Mouse (Mus musculus) gastrocnemius, adult 2 months (tissue): Measurements from ENCODE around the gene Hsd3b2. TPM values are rescaled to one million over a fixed set of nuclear protein-coding genes. Genes with fewer than 3 reads are reported as not detected.
"Not testable (repeated sequence)": the region's sequence is repeated elsewhere in the genome, so short reads cannot be mapped to it uniquely, and the experiment has no call there.

Experiments used
- DNase-seq: peaks from one replicate; pipeline ENCODE4 v3.0.0; 2022
- H3K27ac ChIP-seq: fragments of 200-600 bp; 2 replicates; pipeline ENCODE4 v1.8.1; 2022; ENCODE audit warnings: mild to moderate bottlenecking
- H3K4me3 ChIP-seq: fragments of 200-600 bp; 2 replicates; pipeline ENCODE4 v1.8.1; 2022; ENCODE audit warnings: mild to moderate bottlenecking, moderate library complexity
- CTCF ChIP-seq: fragments of 200-600 bp; IDR thresholded peaks from 2 replicates; pipeline ENCODE4 v1.8.1; 2022; ENCODE audit warnings: antibody characterized with exemption, mild to moderate bottlenecking, moderate library complexity
- intact Hi-C: fragments of 180-260 bp; cut with DNase I; formaldehyde crosslinking; loops from one replicate; pipeline ENCODE4 v1.15.1; 2025
- long read RNA-seq, 2 experiments: library from polyadenylated mRNA; stranded (forward); transcript quantifications; one replicate each; pipeline ENCODE4 v2.0.0; 2021
- total RNA-seq, 2 experiments: library from RNA; stranded (reverse); gene quantifications; 2 replicates each; pipeline ENCODE4 v1.2.3; 2021

The Hsd3b2 gene
- not detected for total RNA-seq
- long read RNA-seq, experiment 1, result 0 reads
- long read RNA-seq, experiment 2, result 0 reads

- intact Hi-C loops, result loop anchor here (2.0 kb wide), 1 partner anchor 36 kb away; no protein-coding TSS in a partner anchor
- TF ChIP-seq CTCF, result no peak
- Histone ChIP-seq H3K27ac (no peak within 1 kb of the TSS), H3K4me3 (no peak within 1 kb of the TSS)
- DNase-seq, result no peak
Observed at GRCm38 (mm10) chr3:98724376-98724775, at the start of gene Hsd3b2. Gene Hsd3b2, minus strand, starts transcription at chr3:98724543.

DNA sequence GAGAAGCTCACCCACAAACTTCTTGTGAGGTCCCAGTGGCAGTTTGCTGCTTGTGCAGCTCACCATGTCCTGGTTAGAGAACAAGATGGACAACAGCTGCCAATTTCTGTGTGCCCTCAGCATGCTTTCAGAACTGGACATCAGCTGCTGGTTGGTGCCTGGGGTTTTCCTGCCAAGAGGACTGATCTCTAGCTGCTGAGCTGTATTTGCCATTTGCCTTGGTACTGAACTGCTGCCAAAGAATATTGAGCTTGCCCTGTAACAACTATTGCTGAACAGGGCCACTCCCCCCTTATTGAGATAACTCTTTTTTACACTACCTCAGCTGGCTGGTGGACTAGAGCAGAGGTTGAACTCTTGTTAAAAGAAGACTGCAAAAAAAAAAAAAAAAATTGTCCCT lies 39.8 kb upstream of the Hsd3b2 start:
- no peak for TF ChIP-seq CTCF
- Histone ChIP-seq H3K4me3 (no peak overlapping the region), H3K27ac (no peak overlapping the region)
- intact Hi-C loops, result no loop called here
- DNase-seq, result no peak

- Histone ChIP-seq H3K27ac (no peak overlapping the region), H3K4me3 (no peak overlapping the region)
- no peak for TF ChIP-seq CTCF
- DNase-seq, result no peak
- intact Hi-C loops, result no loop called here
Observed at GRCm38 (mm10) chr3:98756836-98757235, 32.5 kb upstream of the Hsd3b2 start.

GRCm38 (mm10) chr3:98752171-98752570 lies 27.8 kb upstream of the Hsd3b2 start:
- H3K27ac ChIP-seq, result no peak overlapping the region
- no peak for DNase-seq
- no peak for TF ChIP-seq CTCF
- intact Hi-C loops, result no loop called here
- no peak overlapping the region for H3K4me3 ChIP-seq

- intact Hi-C loops, DNase-seq, H3K27ac ChIP-seq, H3K4me3 ChIP-seq: not testable (repeated sequence)
Observed at GRCm38 (mm10) chr3:98741043-98741442, 16.7 kb upstream of the Hsd3b2 start.

- TF ChIP-seq CTCF, result no peak
- intact Hi-C loops, result no loop called here
- no peak overlapping the region for H3K4me3 ChIP-seq
- DNase-seq, result no peak
- H3K27ac ChIP-seq, result no peak overlapping the region
Observed at GRCm38 (mm10) chr3:98734340-98734739, 10.0 kb upstream of the Hsd3b2 start.

DNA sequence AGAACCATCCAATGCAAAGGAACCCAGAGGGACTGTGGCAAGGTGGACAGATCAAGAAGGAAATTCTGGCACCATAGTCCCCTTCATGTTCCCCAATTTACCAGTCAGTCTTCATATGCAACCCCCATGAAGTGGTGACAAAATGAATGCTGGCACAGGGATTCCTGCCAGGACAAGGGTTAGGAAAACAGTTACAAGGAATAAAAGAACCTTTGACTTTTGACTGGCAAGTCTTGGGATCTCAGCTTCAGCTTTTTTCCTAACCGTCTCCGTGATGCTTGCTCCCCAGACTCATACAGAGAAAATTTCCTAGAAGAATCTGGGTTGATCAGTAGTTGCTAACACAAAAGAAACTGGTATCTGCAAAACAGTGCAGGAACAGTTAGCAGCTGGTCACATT lies 9.4 kb upstream of the Hsd3b2 start:
- intact Hi-C loops, result no loop called here
- no peak for DNase-seq
- no peak overlapping the region for H3K27ac ChIP-seq
- H3K4me3 ChIP-seq, result no peak overlapping the region
- no peak for TF ChIP-seq CTCF

GRCm38 (mm10) chr3:98726281-98726680 lies 1.9 kb upstream of the Hsd3b2 start:
- DNase-seq, result no peak
- no peak for TF ChIP-seq CTCF
- intact Hi-C loops, result no loop called here
- H3K27ac ChIP-seq, result no peak overlapping the region
- no peak overlapping the region for H3K4me3 ChIP-seq

DNA sequence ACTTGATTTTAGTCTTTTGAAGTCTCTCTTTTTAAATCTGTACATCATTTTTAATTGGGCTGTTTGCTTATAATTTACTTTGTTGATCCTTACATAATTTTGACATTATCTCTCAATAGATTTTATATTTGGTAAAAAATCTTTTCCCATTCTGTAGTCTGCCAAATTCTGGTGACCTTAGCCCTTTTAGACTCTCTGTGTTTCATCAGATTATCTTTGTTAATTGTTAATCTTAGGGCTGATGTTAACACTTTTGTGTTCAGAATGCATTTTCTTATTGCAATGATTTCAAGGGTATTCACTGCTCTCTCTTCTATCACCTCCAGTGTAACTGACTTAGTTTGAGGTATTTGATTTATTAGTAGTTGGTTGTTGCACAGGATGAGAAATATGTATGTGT lies 3.6 kb downstream of the Hsd3b2 start:
- Histone ChIP-seq H3K27ac (no peak overlapping the region), H3K4me3 (no peak overlapping the region)
- TF ChIP-seq CTCF, result no peak
- no peak for DNase-seq
- intact Hi-C loops, result no loop called here

GRCm38 (mm10) chr3:98682401-98682800 lies 41.9 kb downstream of the Hsd3b2 start:
- intact Hi-C loops, result no loop called here
- Histone ChIP-seq H3K4me3 (no peak overlapping the region), H3K27ac (no peak overlapping the region)
- no peak for TF ChIP-seq CTCF
- DNase-seq, result no peak

DNA sequence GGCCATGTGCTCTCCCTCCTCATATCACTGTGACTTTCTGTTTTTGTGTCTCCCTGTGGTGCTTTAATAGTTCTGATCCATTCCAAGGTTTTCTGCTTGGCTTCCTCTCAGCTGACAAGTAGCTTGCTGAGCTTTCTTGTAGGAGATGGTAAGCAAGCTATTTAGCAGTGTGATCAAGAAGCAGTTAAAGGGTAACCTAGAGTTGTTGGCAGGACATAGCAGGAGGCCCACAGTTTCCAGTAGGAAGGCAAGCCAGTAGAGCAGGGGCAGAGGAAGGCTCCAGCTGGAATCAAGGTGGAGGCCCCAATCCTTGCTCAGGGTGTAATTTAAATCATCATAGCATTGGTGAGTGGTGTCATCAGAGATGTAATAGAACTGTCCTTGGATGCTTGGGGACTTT lies 43.6 kb downstream of the Hsd3b2 start:
- Histone ChIP-seq H3K4me3 (no peak overlapping the region), H3K27ac (no peak overlapping the region)
- no peak for TF ChIP-seq CTCF
- intact Hi-C loops, result no loop called here
- no peak for DNase-seq

Other genes with a start within 250 kb of the Hsd3b2 start
- gene Hsd3b4, start 214.0 kb downstream of the Hsd3b2 start, total RNA-seq, result not detected
- not detected for gene Gm10681, start 135.7 kb downstream of the Hsd3b2 start, total RNA-seq
- not detected for gene Hsd3b5, start 94.3 kb downstream of the Hsd3b2 start, total RNA-seq
- not detected for gene Hsd3b3, start 38.6 kb upstream of the Hsd3b2 start, total RNA-seq
- not detected for gene Hsd3b6, start 89.9 kb upstream of the Hsd3b2 start, total RNA-seq
- gene Hsd3b1, start 135.3 kb upstream of the Hsd3b2 start, total RNA-seq, result not detected
- not detected for gene Hao2, start 168.7 kb upstream of the Hsd3b2 start, total RNA-seq